Mouse (Mus musculus) MEL (cell line): Measurements from ENCODE around the gene Ptgis. TPM values are rescaled to one million over a fixed set of nuclear protein-coding genes. Genes with fewer than 3 reads are reported as not detected.

Source experiments
- DNase-seq: peaks from one replicate; pipeline ENCODE4 v3.0.0; 2011; ENCODE audit warnings: low read depth, low spot score
- H3K27ac ChIP-seq: 2 replicates; pipeline ENCODE4 v1.5.1; 2012; ENCODE audit warnings: low read depth, mild to moderate bottlenecking, control low read depth, low read length, moderate library complexity; ENCODE audit not compliant: control insufficient read depth
- H3K27me3 ChIP-seq, 2 experiments: fragments of 150-350 bp in 1 of 2; sonication (generic) in 1 of 2; 2 replicates each; pipeline ENCODE4 v1.6.1; 2012; ENCODE audit warnings: low read length in 2 of 2, mild to moderate bottlenecking in 2 of 2, improper control_type of control experiment in 1 of 2, moderate library complexity in 1 of 2; ENCODE audit not compliant: insufficient read depth in 2 of 2, control insufficient read depth in 1 of 2
- H3K36me3 ChIP-seq, 2 experiments: 2 replicates each; pipeline ENCODE4 v1.6.1; 2012 to 2014; ENCODE audit warnings: low read length in 2 of 2, improper control_type of control experiment in 1 of 2, inconsistent platforms in 1 of 2, mild to moderate bottlenecking in 1 of 2; ENCODE audit not compliant: insufficient read depth in 2 of 2, control insufficient read depth in 1 of 2
- H3K4me1 ChIP-seq, 2 experiments: fragments of 150-350 bp in 1 of 2; sonication (generic) in 1 of 2; 2 replicates each; pipeline ENCODE4 v1.6.1; 2012; ENCODE audit warnings: low read length in 2 of 2, improper control_type of control experiment in 1 of 2, mild to moderate bottlenecking in 1 of 2; ENCODE audit not compliant: insufficient read depth in 2 of 2, control insufficient read depth in 1 of 2
- H3K4me3 ChIP-seq, 2 experiments: fragments of 150-350 bp in 1 of 2; sonication (generic) in 1 of 2; 2 replicates each; pipeline ENCODE4 v1.5.1; 2012; ENCODE audit warnings: low read depth in 2 of 2, low read length in 2 of 2, mild to moderate bottlenecking in 2 of 2, moderate library complexity in 2 of 2, control low read depth in 1 of 2, improper control_type of control experiment in 1 of 2; ENCODE audit not compliant: control insufficient read depth in 1 of 2, insufficient read depth in 1 of 2
- H3K79me2 ChIP-seq: 2 replicates; pipeline ENCODE4 v1.6.1; 2012; ENCODE audit warnings: mild to moderate bottlenecking, low read length, moderate library complexity; ENCODE audit not compliant: control insufficient read depth, poor library complexity, insufficient read depth
- H3K9ac ChIP-seq: 2 replicates; pipeline ENCODE4 v1.6.1; 2012; ENCODE audit warnings: low read depth, mild to moderate bottlenecking, control low read depth, low read length, moderate library complexity; ENCODE audit not compliant: control insufficient read depth, poor library complexity, severe bottlenecking
- H3K9me3 ChIP-seq: fragments of 150-350 bp; sonication (generic); replicated peaks from 2 replicates; pipeline ENCODE4 v1.6.1; 2012; ENCODE audit warnings: mild to moderate bottlenecking, low read length, improper control_type of control experiment, moderate library complexity; ENCODE audit not compliant: insufficient read depth
- CHD1 ChIP-seq: IDR thresholded peaks from 2 replicates; pipeline ENCODE4 v1.6.1; 2012; ENCODE audit warnings: low read depth, mild to moderate bottlenecking, inconsistent platforms, low read length, improper control_type of control experiment
- CHD2 ChIP-seq: IDR thresholded peaks from 2 replicates; pipeline ENCODE4 v1.6.1; 2011; ENCODE audit warnings: low read length, improper control_type of control experiment
- CTCF ChIP-seq, 3 experiments: IDR thresholded peaks in 2 of 3; conservative IDR thresholded peaks in 1 of 3; 2 replicates each; pipeline ENCODE4 v1.5.1; 2011 to 2012; ENCODE audit warnings: low read length in 3 of 3, low read depth in 2 of 3, mild to moderate bottlenecking in 2 of 3, improper control_type of control experiment in 1 of 3, inconsistent platforms in 1 of 3, mixed read lengths in 1 of 3, moderate library complexity in 1 of 3; ENCODE audit not compliant: control insufficient read depth in 1 of 3, insufficient read depth in 1 of 3, poor library complexity in 1 of 3, severe bottlenecking in 1 of 3
- E2F4 ChIP-seq: IDR thresholded peaks from 2 replicates; pipeline ENCODE4 v1.6.1; 2011; ENCODE audit warnings: low read depth, low read length, improper control_type of control experiment, borderline replicate concordance
- ELF1 ChIP-seq: IDR thresholded peaks from 2 replicates; pipeline ENCODE4 v1.6.1; 2014; ENCODE audit warnings: low read depth, mild to moderate bottlenecking, inconsistent platforms, low read length, improper control_type of control experiment, moderate library complexity
- HCFC1 ChIP-seq: IDR thresholded peaks from 2 replicates; pipeline ENCODE4 v1.6.1; 2012; ENCODE audit warnings: low read depth, mild to moderate bottlenecking, inconsistent platforms, low read length, improper control_type of control experiment, moderate library complexity
- JUND ChIP-seq: IDR thresholded peaks from 2 replicates; pipeline ENCODE4 v1.6.1; 2011; ENCODE audit warnings: low read depth, mild to moderate bottlenecking, improper control_type of control experiment, low read length
- MAFK ChIP-seq: IDR thresholded peaks from 2 replicates; pipeline ENCODE4 v1.6.1; 2011; ENCODE audit warnings: low read depth, mild to moderate bottlenecking, low read length, improper control_type of control experiment, borderline replicate concordance
- MAX ChIP-seq: IDR thresholded peaks from 2 replicates; pipeline ENCODE4 v1.6.1; 2011; ENCODE audit warnings: low read length, improper control_type of control experiment
- MAZ ChIP-seq: IDR thresholded peaks from 2 replicates; pipeline ENCODE4 v1.6.1; 2012; ENCODE audit warnings: low read depth, mild to moderate bottlenecking, inconsistent platforms, low read length, improper control_type of control experiment
- MYB ChIP-seq: IDR thresholded peaks from 2 replicates; pipeline ENCODE4 v1.6.1; 2011; ENCODE audit warnings: mild to moderate bottlenecking, low read depth, low read length, improper control_type of control experiment
- MYC ChIP-seq: IDR thresholded peaks from 2 replicates; pipeline ENCODE4 v1.6.1; 2011; ENCODE audit warnings: low read depth, mild to moderate bottlenecking, low read length, improper control_type of control experiment, moderate library complexity
- NELFE ChIP-seq: IDR thresholded peaks from 2 replicates; pipeline ENCODE4 v1.6.1; 2011; ENCODE audit warnings: low read depth, low read length, improper control_type of control experiment
- NRF1 ChIP-seq: IDR thresholded peaks from 2 replicates; pipeline ENCODE4 v1.6.1; 2014; ENCODE audit warnings: low read depth, mild to moderate bottlenecking, inconsistent platforms, low read length, improper control_type of control experiment, moderate library complexity; ENCODE audit not compliant: poor library complexity, insufficient read depth, severe bottlenecking
- POLR2A ChIP-seq, 2 experiments: IDR thresholded peaks; 2 replicates each; pipeline ENCODE4 v1.6.1; 2011 to 2012; ENCODE audit warnings: low read length in 2 of 2, mild to moderate bottlenecking in 2 of 2, control low read depth in 1 of 2, improper control_type of control experiment in 1 of 2, low read depth in 1 of 2, moderate library complexity in 1 of 2; ENCODE audit not compliant: control insufficient read depth in 1 of 2, insufficient read depth in 1 of 2, poor library complexity in 1 of 2
- POLR2AphosphoS2 ChIP-seq: IDR thresholded peaks from 2 replicates; pipeline ENCODE4 v1.6.1; 2011; ENCODE audit warnings: low read length, improper control_type of control experiment
- SIN3A ChIP-seq: IDR thresholded peaks from 2 replicates; pipeline ENCODE4 v1.6.1; 2012; ENCODE audit warnings: low read length, improper control_type of control experiment, inconsistent platforms
- SMC3 ChIP-seq: IDR thresholded peaks from 2 replicates; pipeline ENCODE4 v1.6.1; 2011; ENCODE audit warnings: low read depth, low read length, improper control_type of control experiment
- TBP ChIP-seq: IDR thresholded peaks from 2 replicates; pipeline ENCODE4 v1.8.0; 2011; ENCODE audit warnings: low read depth, low read length, improper control_type of control experiment
- UBTF ChIP-seq: IDR thresholded peaks from 2 replicates; pipeline ENCODE4 v1.6.1; 2012; ENCODE audit warnings: low read depth, mild to moderate bottlenecking, inconsistent platforms, low read length, improper control_type of control experiment, moderate library complexity, borderline replicate concordance; ENCODE audit not compliant: insufficient read depth
- ZKSCAN1 ChIP-seq: IDR thresholded peaks from 2 replicates; pipeline ENCODE4 v1.6.1; 2012; ENCODE audit warnings: low read depth, mild to moderate bottlenecking, inconsistent platforms, low read length, improper control_type of control experiment, moderate library complexity
- ZNF384 ChIP-seq: IDR thresholded peaks from 2 replicates; pipeline ENCODE4 v1.6.1; 2012; ENCODE audit warnings: low read depth, mild to moderate bottlenecking, inconsistent platforms, low read length, improper control_type of control experiment
- polyA plus RNA-seq, 2 experiments: library from polyadenylated mRNA; stranded (reverse) in 1 of 2; unstranded in 1 of 2; fragments of >175 nt in 1 of 2; fragments of >200 nt in 1 of 2; gene quantifications; 2 replicates each; pipeline versions ENCODE4 v1.2.1 to v1.2.4; 2012; ENCODE audit warnings: low replicate concordance in 2 of 2, low read depth in 1 of 2; ENCODE audit not compliant: insufficient read length in 2 of 2, insufficient read depth in 1 of 2, missing spikeins in 1 of 2
- total RNA-seq: library from RNA; depleted of rRNA; stranded (reverse); fragments of 300-350 nt; gene quantifications from 2 replicates; pipeline ENCODE4 v1.2.3, GENCODE M21; 2012

Gene Ptgis
- total and polyA plus RNA-seq, 3 experiments = 7.3 to 12.7 TPM; not detected in 1

DNA sequence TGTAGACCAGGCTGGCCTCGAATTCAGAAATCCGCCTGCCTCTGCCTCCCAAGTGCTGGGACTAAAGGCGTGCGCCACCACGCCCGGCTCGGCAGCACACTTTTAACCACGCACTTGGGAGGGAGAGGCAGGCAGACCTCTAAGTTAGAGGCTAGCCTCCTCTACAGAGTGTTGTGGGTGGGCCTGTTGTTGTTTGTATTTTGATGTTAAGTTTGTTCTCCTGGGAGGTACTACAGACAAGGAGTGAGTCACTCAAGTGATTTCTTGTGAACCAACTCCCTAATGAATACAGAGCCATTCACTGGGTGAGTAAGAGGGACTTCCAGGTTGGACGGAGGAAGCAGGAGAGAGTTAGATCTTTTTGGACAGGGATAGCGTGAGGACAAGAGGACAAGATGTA is 25.8 kb upstream of the Ptgis start:
- Histone ChIP-seq H3K9ac (no peak overlapping the region), H3K27ac (no peak overlapping the region), H3K79me2 (no peaks in the 10 kb centered on the region), H3K9me3 (no peaks in the 10 kb centered on the region), H3K36me3 (no peaks in the 10 kb centered on the region), H3K27me3 (no peaks in the 10 kb centered on the region), H3K4me1 (no peaks in the 10 kb centered on the region), H3K4me3 (no peak overlapping the region)
- no peak for TF ChIP-seq ELF1
- no peak for TF ChIP-seq HCFC1
- TF ChIP-seq MAZ = no peak
- TF ChIP-seq MYC = no peak
- no peak for TF ChIP-seq UBTF
- DNase-seq = no peak

- H3K79me2 ChIP-seq = no peaks in the 10 kb centered on the region
- DNase-seq = no peak
- no peak for TF ChIP-seq POLR2A (IDR thresholded peaks at IDR 0.05; ENCODE audit: control insufficient read depth in 1 of 2, insufficient read depth in 1 of 2, low read depth in 1 of 2, low read length in 2 of 2, poor library complexity in 1 of 2)
- no peak for TF ChIP-seq ZKSCAN1
- TF ChIP-seq NRF1 = no peak
- no peak for TF ChIP-seq SMC3
- TF ChIP-seq SIN3A = no peak
- TF ChIP-seq CTCF (IDR thresholded peaks at IDR 0.05 in 2 of 3, conservative IDR thresholded peaks at IDR 0.05 in 1 of 3; ENCODE audit: control insufficient read depth in 1 of 3, insufficient read depth in 1 of 3, low read depth in 2 of 3, low read length in 3 of 3, poor library complexity in 1 of 3, severe bottlenecking in 1 of 3) = no peak
- no peak for TF ChIP-seq NELFE
- TF ChIP-seq CHD1 = no peak
- no peak for TF ChIP-seq MAX
- no peak for TF ChIP-seq MYB
- TF ChIP-seq POLR2AphosphoS2 = no peak
- TF ChIP-seq E2F4 = no peak
- no peak for TF ChIP-seq CHD2
- no peak for TF ChIP-seq ZNF384
- no peak for TF ChIP-seq TBP
- TF ChIP-seq MAFK = no peak
- no peak for TF ChIP-seq MAZ
- TF ChIP-seq JUND = no peak
- no peaks in the 10 kb centered on the region for H3K36me3 ChIP-seq
- no peaks in the 10 kb centered on the region for H3K4me1 ChIP-seq
- no peak overlapping the region for H3K27ac ChIP-seq
- H3K9ac ChIP-seq = no peak overlapping the region
- no peaks in the 10 kb centered on the region for H3K27me3 ChIP-seq
- no peaks in the 10 kb centered on the region for H3K9me3 ChIP-seq
- H3K4me3 ChIP-seq = no peak overlapping the region
These were observed 25.4 kb upstream of the Ptgis start for GRCm38 (mm10) chr2:167265806-167266205.
